Mouse (Mus musculus): ENCODE data around the gene Dnmt1. TPM values are rescaled to one million over a fixed set of nuclear protein-coding genes. Genes with fewer than 3 reads are reported as not detected.

Dnmt1 gene
- polyA plus RNA-seq, 1 experiment from 2014 or later, result 178 TPM

DNA sequence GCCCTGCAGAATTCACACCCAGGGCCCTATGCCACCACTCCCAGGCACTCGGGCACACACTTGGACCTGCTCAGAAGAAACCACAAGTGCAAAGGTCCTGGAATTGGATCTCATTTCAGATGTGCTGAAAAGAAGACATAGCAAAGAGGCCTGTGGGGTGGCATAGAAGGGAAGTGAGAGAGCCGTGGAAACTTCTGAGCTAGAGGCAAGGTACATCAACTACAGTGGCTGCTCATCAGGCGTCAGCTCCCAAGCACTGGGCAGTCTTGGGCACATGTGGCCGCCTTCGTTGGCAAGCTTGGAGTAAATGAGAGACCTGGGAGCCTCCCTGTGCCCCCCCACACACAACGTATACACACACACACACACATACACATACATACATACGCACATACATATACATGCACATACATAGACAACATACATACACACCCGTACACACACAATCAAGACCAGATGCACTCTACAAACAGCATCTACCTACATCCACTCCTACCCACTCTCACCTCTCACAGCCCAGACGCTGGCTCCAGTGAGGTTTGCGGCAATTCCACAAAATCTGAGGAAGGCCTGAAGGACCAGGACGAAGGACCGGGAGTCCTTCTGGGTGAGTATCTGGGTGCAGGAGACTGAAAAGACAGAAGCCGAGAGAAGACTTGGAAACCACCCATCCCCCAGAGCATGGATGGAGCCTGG is 80.4 kb downstream of the Dnmt1 start, which contains the start of gene Angptl6:
Gene Angptl6, minus strand, starts transcription at position 631 of the 696 bp plus-strand sequence.
- peak within 1 kb of the TSS; percentile 57 for H3K4me3 ChIP-seq
- DNase-seq (ENCODE audit: low spot score), result no peak
- H3K27ac ChIP-seq, result peak within 1 kb of the TSS; percentile 90
- H3K36me3 ChIP-seq, result no peaks in the 10 kb centered on the region
- 0 out of 2 replicates have a peak, but pooled peaks cover 1% of the 10 kb centered on the region for H3K9me3 ChIP-seq (replicated peaks)
- H3K27me3 ChIP-seq (ENCODE audit: low read depth, poor library complexity, severe bottlenecking), result no peaks in the 10 kb centered on the region
- peaks cover 18% of the 10 kb centered on the region for H3K4me1 ChIP-seq
- WGBS, result 92% methylated on average over 13 of the region's 13 CpGs

DNA sequence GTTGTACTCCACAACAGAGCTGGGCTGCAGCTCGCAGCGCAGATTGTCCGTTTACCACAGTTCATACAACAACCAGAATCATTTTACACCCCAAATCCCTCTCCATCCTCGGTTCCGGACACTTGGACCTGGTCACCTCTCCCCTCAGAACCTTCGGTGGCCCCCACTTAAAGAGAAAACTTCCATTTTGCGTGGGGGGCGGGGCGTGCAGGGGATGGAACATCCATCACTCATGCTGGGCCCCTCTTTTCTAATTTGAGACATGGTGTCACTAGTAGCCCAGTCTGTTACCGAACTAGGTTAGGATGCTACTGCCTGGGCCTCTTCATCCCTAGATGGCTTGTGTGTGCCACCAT is 81.0 kb downstream of the Dnmt1 start:
- 0 out of 2 replicates have a peak, but pooled peaks cover 1% of the 10 kb centered on the region for H3K9me3 ChIP-seq (replicated peaks)
- H3K27ac ChIP-seq, result peak overlapping the region; percentile 90
- no peaks in the 10 kb centered on the region for H3K36me3 ChIP-seq
- peak overlapping the region; percentile 57 for H3K4me3 ChIP-seq
- WGBS, result 23% methylated on average over 10 of the region's 10 CpGs
- no peaks in the 10 kb centered on the region for H3K27me3 ChIP-seq (ENCODE audit: low read depth, poor library complexity, severe bottlenecking)
- peaks cover 18% of the 10 kb centered on the region for H3K4me1 ChIP-seq
- DNase-seq (ENCODE audit: low spot score), result no peak

- WGBS, result under 1% methylated on average over 69 of the region's 69 CpGs
- H3K27me3 ChIP-seq (ENCODE audit: low read depth, poor library complexity, severe bottlenecking), result no peaks in the 10 kb centered on the region
- peak; percentile 100 for DNase-seq (ENCODE audit: low spot score)
Observed at GRCm38 (mm10) chr9:20878041-20878709, 81.5 kb downstream of the Dnmt1 start.

DNA sequence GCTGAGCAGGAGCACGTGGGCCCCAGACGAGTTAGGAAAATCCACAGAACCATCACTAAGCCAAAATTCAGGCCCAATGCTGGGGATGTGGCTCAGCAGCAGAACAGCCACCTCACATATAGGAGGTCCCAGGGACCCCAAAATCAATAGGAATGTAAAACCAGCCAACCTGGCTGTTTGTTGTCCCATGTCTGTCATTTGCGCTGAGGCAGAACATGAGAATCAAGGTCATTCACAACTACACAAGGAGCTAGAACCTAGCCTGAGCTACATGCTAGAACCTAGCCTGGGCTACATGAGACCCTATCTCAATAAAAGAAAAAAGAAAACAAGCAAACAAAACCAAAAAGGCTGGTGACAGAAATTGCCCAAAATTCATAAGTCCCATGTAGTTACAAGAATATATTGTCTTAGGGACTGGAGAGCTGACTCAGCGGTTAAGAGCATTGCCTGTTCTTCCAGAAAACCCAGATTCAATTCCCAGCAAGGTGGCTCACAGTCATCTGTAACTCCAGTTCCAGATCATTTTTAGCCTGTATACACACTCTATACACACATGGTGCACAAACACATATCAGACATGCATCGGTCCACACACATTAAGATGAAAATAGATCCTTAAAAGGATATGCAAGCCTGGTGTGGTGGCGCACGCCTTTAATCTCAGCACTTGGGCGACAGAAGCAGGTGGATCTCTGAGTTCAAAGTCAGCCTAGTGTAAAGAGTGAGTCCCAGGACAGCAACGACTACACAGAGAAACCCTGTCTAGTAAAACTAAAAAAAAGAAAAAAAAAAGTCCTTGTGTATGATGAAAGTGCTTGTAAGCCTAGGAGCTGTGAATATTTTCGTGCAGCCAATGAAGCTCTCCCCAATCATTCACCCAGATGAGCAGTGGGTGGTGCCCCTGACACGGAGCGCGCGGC is 82.3 kb downstream of the Dnmt1 start:
- DNase-seq (ENCODE audit: low spot score), result no peak
- Histone ChIP-seq H3K4me3 (peak overlapping the region; percentile 57), H3K4me1 (peaks cover 18% of the 10 kb centered on the region), H3K27ac (peak overlapping the region; percentile 90), H3K27me3 (ENCODE audit: low read depth, poor library complexity, severe bottlenecking) (no peaks in the 10 kb centered on the region), H3K9me3 (replicated peaks) (0 out of 2 replicates have a peak, but pooled peaks cover 1% of the 10 kb centered on the region), H3K36me3 (no peaks in the 10 kb centered on the region)
- 37% methylated on average over 14 of the region's 14 CpGs for WGBS

More at GRCm38 (mm10) chr9:20878041-20878709, 81.5 kb downstream of the Dnmt1 start:
- H3K4me3 ChIP-seq, result peak overlapping the region; percentile 57
- H3K36me3 ChIP-seq, result no peaks in the 10 kb centered on the region
- 0 out of 2 replicates have a peak, but pooled peaks cover 1% of the 10 kb centered on the region for H3K9me3 ChIP-seq (replicated peaks)
- H3K4me1 ChIP-seq, result peaks cover 18% of the 10 kb centered on the region
- peak overlapping the region; percentile 90 for H3K27ac ChIP-seq

GRCm38 (mm10) chr9:20876318-20877117 is 83.2 kb downstream of the Dnmt1 start:
- Histone ChIP-seq H3K4me3 (no peak overlapping the region), H3K36me3 (no peaks in the 10 kb centered on the region), H3K9me3 (replicated peaks) (0 out of 2 replicates have a peak, but pooled peaks cover 1% of the 10 kb centered on the region), H3K27me3 (ENCODE audit: low read depth, poor library complexity, severe bottlenecking) (peaks cover 3% of the 10 kb centered on the region; the same call in 1 of the 2 replicates), H3K4me1 (peaks cover 18% of the 10 kb centered on the region), H3K27ac (no peak overlapping the region)
- 75% methylated on average over 8 of the region's 9 CpGs for WGBS
- DNase-seq (ENCODE audit: low spot score), result no peak

DNA sequence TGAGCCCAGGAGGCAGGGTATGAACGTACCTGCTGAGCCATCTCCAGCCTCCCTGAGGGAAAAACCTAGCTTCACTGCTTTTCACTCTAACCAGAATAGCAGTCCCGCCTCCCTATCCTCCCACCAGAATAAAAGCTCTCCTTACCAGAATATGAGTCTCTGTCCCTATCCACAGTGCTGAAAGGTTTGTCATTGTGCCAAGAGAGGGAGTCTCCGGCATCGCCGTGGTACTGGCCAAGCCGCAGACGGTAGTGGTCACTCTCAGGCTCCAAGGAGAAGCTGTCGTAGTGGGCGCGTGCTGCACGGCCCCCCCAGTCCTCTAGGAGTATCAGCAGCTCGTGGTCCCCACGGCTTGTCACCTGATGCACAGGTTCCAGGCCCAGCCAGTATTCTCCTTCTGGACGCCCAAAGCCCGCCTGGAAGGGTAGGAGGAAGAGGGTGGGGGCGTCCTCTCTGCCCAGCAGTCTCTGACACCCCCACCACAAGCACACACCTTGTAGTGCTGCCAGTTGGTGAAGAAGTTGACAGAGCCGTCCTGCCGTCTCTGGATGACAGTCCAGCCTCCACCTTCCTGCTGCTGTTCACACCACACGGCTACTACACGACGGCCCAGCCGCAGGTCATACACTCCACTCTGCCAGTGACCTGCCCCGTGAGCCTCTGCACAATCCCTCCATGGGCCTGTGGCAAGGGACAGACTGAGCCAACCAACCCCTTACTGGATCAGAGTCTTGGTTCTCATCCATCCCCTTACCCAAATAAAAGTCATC is 84.5 kb downstream of the Dnmt1 start:
- no peak overlapping the region for H3K4me3 ChIP-seq
- no peak for DNase-seq (ENCODE audit: low spot score)
- no peaks in the 10 kb centered on the region for H3K36me3 ChIP-seq
- 0 out of 2 replicates have a peak, but pooled peaks cover 1% of the 10 kb centered on the region for H3K9me3 ChIP-seq (replicated peaks)
- peaks cover 16% of the 10 kb centered on the region for H3K27me3 ChIP-seq (ENCODE audit: low read depth, poor library complexity, severe bottlenecking)
- H3K4me1 ChIP-seq, result peaks cover 18% of the 10 kb centered on the region
- WGBS, result 65% methylated on average over 23 of the region's 23 CpGs
- H3K27ac ChIP-seq, result no peak overlapping the region

GRCm38 (mm10) chr9:20873521-20873920 is 86.2 kb downstream of the Dnmt1 start:
- no peaks in the 10 kb centered on the region for H3K36me3 ChIP-seq
- no peak overlapping the region for H3K4me3 ChIP-seq
- peaks cover 22% of the 10 kb centered on the region for H3K4me1 ChIP-seq
- no peak overlapping the region for H3K27ac ChIP-seq
- DNase-seq (ENCODE audit: low spot score), result no peak
- H3K27me3 ChIP-seq (ENCODE audit: low read depth, poor library complexity, severe bottlenecking), result peaks cover 33% of the 10 kb centered on the region
- 91% methylated on average over 12 of the region's 12 CpGs for WGBS
- 0 out of 2 replicates have a peak, but pooled peaks cover under 1% of the 10 kb centered on the region for H3K9me3 ChIP-seq (replicated peaks)

GRCm38 (mm10) chr9:20872991-20873390 is 86.7 kb downstream of the Dnmt1 start:
- 87% methylated on average over 10 of the region's 10 CpGs for WGBS
- no peak for DNase-seq (ENCODE audit: low spot score)
- Histone ChIP-seq H3K4me3 (no peak overlapping the region), H3K27me3 (ENCODE audit: low read depth, poor library complexity, severe bottlenecking) (peaks cover 39% of the 10 kb centered on the region), H3K36me3 (no peaks in the 10 kb centered on the region), H3K4me1 (peaks cover 20% of the 10 kb centered on the region), H3K27ac (no peak overlapping the region), H3K9me3 (replicated peaks) (no peaks in the 10 kb centered on the region)

DNA sequence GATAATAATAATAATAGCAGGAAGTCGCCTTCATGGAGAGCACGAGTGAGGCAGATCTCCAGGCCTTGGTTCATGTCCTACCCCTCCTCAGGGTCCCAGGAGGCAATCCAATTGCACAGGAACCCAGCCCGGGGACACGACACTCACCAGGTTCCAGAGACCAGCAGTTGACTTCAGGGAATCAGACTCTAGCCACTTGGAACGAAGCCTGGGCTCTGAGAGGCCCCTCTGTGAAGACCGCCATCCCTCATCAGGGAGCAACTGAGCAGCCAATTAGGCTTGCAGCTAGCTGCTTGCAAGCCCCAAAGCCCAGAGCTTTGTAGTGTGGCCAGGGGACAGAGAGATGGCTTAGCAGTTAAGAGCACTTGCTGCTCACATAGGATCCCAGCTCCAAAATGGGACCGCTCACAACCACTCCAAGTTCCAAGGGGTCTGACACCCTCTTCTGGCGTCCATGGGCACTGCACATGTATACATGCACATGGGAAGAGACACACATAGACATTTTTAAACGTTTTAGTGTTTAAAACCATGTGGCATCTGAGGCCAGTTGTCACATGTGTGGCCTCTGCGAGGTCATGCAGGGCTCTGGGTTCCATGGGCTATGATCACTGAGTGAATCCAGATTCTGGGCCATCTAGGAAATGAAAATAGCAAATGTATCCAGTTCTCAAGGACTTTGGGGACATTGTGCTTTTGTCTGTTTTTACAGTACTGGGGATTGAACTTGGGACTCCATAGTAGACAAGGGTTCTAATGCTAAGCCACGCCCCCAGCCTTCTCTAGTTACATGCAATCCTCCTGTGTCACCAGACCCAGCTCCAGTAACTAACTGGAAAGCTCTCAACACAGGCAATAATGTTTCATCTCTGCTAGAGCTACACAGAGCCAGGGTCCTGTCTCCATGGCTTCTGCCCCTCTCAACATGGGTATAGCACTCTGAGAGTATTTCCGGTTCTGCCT is 89.2 kb downstream of the Dnmt1 start:
- no peak for DNase-seq (ENCODE audit: low spot score)
- Histone ChIP-seq H3K9me3 (replicated peaks) (no peaks in the 10 kb centered on the region), H3K36me3 (no peaks in the 10 kb centered on the region), H3K4me3 (no peak overlapping the region), H3K27me3 (ENCODE audit: low read depth, poor library complexity, severe bottlenecking) (peaks cover 60% of the 10 kb centered on the region), H3K4me1 (peaks cover 12% of the 10 kb centered on the region), H3K27ac (no peak overlapping the region)
- WGBS, result 77% methylated on average over 12 of the region's 12 CpGs

- H3K27me3 ChIP-seq (ENCODE audit: low read depth, poor library complexity, severe bottlenecking), result peaks cover 60% of the 10 kb centered on the region
Observed at GRCm38 (mm10) chr9:20869246-20869645, 90.4 kb downstream of the Dnmt1 start.

More at GRCm38 (mm10) chr9:20869246-20869645, 90.4 kb downstream of the Dnmt1 start:
- DNase-seq (ENCODE audit: low spot score), result no peak
- peaks cover 12% of the 10 kb centered on the region for H3K4me1 ChIP-seq
- H3K9me3 ChIP-seq (replicated peaks), result no peaks in the 10 kb centered on the region
- 5% methylated on average over 19 of the region's 19 CpGs for WGBS
- no peaks in the 10 kb centered on the region for H3K36me3 ChIP-seq
- no peak overlapping the region for H3K27ac ChIP-seq
- peak overlapping the region; percentile 47 for H3K4me3 ChIP-seq

Measured in limb, embryonic 10.5 days (tissue).